Mouse (Mus musculus) lung, adult 2 months (tissue): ENCODE measurements around the gene Csf1.

Experiments
- CTCF ChIP-seq: fragments of 200-500 bp; IDR thresholded peaks from 2 replicates; pipeline ENCODE4 v1.5.1; 2011; ENCODE audit warnings: mild to moderate bottlenecking, low read length, control low read depth; ENCODE audit not compliant: insufficient read depth
- POLR2A ChIP-seq: fragments of 200-500 bp; IDR thresholded peaks from 2 replicates; pipeline ENCODE4 v1.6.1; 2011; ENCODE audit warnings: low read depth, mild to moderate bottlenecking, control low read depth, low read length, borderline replicate concordance; ENCODE audit errors: extremely low read depth

DNA sequence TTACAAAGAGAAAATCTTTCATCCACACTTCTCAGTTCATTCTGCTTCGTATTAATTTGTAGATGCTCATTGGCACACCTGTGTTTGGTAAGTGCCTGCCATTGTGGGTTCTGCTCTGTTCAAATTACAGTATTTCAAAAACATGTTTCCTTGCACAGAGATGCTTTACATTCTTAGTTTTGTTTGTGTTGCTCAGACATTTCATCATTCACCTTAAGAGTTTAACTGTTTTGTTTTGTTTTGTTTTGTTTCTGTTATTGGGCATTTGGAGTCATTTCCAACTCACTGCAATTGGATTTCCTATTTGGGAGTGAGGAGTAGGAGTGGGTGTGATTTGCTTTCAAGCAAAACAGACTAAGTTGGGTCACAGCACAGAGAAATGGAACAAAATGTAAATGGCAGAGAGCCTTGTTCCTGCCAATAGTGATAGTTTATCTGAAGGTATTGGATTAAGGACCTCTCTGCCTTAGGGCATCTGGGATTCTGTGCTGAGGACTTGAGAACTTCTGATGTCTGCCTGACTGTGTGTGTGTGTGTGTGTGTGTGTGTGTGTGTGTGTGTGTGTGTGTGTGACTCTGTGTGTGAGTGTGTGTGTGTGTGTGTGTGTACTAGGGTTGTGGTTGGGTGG is 58.4 kb downstream of the Csf1 start:
- TF ChIP-seq CTCF: no peak
- no peak for TF ChIP-seq POLR2A
